Mouse (Mus musculus): Measurements from ENCODE around the gene Gli2.

Gli2 gene

DNA sequence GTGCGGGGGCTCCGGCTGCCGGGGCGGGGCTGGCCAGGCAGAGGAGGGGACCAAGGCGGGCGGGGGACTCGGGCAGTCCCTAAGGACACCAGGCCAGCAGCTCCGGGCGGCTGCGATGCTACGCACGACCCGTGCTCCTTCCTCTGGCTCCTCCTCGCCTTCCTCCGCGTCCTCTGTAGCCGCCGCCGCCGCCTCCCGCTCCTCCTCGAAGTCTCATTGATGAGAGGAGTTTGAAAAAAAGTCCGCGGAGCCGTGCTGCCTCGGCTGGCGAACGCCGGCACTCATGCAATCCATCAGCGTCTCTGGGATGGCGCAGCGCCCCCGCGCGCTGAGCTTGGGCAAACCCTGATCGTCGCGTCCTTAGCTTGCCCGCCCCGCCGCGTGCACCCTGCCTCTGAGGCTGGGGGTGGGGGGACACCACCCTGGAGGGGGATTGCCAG lies at the start of gene Gli2:
Gene Gli2, minus strand, starts transcription at position 218 of the 440 bp plus-strand sequence.
- no peak for DNase-seq (ENCODE audit: low read depth)

DNA sequence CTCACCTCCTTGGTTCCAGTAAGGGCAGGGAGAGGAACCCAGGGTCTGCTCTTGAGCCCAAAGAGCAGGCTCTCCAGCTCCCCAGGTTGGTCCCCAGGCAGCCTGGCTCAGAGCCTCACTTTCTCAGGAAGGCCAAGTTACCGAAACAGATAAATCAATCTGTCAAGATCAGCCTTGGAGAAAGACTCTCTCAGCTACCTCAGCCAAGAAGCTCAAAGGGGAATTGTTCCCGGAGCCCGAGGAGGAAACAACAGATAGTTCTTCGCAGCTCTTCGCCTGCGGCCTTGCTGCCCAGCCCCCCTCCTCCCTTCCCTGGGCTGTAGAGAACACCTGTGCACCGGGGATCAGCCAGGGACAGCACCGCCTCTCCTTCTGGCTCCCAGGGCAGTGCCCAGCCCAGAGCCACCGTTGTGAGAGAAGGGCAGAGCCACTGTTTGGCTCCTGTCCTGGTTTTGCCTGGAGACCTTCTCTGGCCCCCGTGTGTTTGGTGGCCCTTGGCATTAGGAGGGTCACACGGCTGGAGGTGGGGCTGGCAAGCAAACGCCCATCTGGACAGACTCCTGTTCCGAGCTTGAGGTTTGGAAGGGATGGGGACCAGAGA lies 44.6 kb upstream of the Gli2 start:
- no peak for DNase-seq (ENCODE audit: low read depth)

GRCm38 (mm10) chr1:119093739-119094138 lies 40.3 kb upstream of the Gli2 start:
- peak; percentile 18 for DNase-seq (ENCODE audit: low read depth)

GRCm38 (mm10) chr1:119089887-119090620 lies 36.6 kb upstream of the Gli2 start:
- DNase-seq (ENCODE audit: low read depth) = no peak

DNA sequence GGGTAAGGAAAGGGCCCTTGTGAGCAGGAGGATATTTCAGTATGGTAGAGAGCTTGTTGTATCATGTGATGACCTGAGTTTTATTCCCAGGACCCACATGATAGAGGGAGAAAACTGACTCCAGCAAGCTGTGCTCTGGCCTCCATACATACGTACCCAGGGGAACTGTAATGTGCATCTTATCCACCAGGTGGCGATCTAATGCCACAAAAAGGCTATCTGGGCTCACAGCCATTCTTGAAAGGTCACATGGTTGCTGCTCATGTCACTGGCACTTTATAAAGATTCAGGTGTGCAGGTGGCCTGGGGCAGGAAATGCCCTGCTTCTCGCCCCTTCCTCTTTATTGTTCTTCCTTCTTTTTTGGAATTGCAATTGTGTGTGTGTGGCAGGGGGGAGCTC lies 34.1 kb upstream of the Gli2 start:
- peak; percentile 64 for DNase-seq (ENCODE audit: low read depth)

GRCm38 (mm10) chr1:119085771-119086170 lies 32.4 kb upstream of the Gli2 start:
- DNase-seq (ENCODE audit: low read depth) = no peak

GRCm38 (mm10) chr1:119083468-119083921 lies 30.1 kb upstream of the Gli2 start:
- no peak for DNase-seq (ENCODE audit: low read depth)

DNA sequence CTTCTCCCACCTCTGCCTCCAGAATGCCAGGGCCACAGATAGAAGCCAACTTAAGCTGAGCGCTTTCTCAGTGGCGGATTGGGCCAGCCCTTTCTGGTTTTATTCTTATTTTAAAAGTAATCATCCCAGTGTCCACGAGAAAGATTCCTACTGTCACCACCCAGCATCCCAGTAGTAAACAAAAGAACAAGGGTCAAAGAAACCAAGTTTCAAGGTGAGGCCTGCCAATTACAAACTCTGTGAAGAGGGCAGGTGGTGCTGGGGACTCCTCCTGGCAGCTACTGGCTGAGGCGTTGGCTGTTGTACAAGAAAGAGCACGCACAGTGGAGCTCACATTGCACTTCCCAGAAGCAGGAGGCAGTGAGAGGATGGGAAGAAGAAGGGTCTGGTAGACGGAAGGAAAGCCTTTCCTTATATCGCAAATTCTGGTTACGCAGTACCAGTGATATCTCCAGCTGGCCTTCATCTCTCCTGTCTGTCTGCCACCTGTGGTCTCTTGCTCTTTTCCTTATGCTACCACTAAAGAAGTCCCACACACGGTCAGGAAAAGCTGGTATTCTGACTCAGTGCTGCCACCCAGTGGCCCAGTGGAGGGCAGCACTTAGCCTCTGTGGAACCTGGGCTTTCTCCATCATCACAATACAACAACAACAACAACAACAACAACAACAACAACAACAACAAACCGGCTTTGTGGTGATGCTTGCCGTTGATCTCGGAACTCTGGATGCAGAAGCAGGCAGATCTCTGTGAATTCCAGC lies 29.0 kb upstream of the Gli2 start:
- DNase-seq (ENCODE audit: low read depth) = peak; percentile 37

DNA sequence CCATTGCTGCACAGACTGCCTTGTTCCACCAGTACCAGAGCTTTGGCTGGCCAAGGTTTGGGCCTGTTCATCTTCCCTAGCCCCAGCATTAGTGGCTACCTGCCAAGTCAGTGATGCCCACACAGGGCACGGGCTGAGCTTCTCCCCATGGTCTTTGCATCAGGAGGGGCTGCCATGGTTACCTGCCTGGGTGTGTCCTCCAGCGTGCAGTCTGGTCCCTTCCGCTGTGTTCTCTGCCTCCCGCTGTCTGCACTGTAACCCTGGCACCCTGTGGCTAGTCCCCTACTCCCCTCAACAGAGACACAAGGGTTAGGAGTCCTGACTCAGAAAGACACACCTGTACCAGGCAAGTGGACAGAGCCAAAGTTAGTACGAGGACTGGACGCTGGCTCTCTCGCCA lies 24.5 kb upstream of the Gli2 start:
- DNase-seq (ENCODE audit: low read depth) = no peak

DNA sequence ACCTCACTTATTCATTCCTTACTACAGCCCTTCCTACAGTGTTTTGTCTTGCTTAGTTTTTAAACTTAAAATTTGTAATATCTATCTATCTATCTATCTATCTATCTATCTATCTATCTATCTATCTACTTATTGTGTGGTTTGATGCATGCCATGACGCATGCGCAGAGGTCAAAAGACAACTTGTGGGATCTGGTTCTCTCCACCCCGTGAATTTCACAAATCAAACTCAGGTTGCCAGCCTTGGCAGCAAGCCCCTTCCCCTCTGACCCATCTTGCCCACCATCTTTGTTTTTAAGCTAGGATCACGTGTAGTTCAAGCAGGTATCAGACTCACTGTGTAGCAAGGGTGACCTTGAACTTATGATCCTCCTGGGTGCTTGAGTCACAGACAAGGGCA lies 22.9 kb upstream of the Gli2 start:
- DNase-seq (ENCODE audit: low read depth) = no peak

DNA sequence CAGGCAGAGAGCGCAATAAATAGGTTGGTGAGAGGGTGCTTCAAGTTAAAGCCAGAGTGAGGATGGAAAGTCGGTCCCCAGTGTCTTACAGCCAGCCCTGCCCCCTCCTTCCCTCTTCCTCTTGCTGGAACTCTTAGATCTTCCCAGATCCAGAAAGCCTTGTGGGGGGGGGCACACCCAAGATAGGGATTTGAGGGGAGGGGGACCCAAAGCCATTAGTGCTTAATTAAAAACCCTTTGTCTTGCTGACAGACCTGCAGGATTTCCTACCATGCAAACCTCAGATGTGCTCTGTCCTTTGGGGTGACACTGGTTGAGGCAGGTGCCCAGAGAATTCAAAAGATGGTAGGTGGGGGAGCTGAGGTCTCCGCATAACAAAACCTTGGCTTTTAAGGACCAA lies 22.5 kb upstream of the Gli2 start:
- DNase-seq (ENCODE audit: low read depth) = no peak

DNA sequence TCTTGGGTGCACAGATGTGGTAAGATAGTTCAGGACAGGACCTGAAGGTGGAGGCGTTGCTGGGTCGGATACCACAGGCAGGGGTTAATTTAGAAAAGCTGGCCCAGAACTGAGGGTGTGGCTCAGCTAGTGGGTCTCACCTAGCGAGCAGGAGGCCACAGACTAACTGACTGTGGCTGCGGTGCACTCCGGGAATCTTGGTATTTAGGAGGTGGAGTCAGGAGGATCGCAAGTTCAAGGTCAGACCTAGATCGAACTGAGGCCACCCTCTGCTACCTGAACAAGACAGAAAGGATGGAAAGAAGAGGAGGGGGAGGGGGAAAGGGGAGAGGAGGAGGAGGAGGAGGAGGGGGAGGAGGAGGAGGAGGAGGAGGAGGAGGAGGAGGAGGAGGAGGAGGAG lies 22.1 kb upstream of the Gli2 start:
- DNase-seq (ENCODE audit: low read depth) = no peak

GRCm38 (mm10) chr1:119074910-119075309 lies 21.5 kb upstream of the Gli2 start:
- no peak for DNase-seq (ENCODE audit: low read depth)

GRCm38 (mm10) chr1:119073876-119074275 lies 20.5 kb upstream of the Gli2 start:
- no peak for DNase-seq (ENCODE audit: low read depth)

- no peak for DNase-seq (ENCODE audit: low read depth)
Measured at GRCm38 (mm10) chr1:119064892-119065671, 11.7 kb upstream of the Gli2 start.

- no peak for DNase-seq (ENCODE audit: low read depth)
Measured at GRCm38 (mm10) chr1:119056491-119056890, 3.1 kb upstream of the Gli2 start.

DNA sequence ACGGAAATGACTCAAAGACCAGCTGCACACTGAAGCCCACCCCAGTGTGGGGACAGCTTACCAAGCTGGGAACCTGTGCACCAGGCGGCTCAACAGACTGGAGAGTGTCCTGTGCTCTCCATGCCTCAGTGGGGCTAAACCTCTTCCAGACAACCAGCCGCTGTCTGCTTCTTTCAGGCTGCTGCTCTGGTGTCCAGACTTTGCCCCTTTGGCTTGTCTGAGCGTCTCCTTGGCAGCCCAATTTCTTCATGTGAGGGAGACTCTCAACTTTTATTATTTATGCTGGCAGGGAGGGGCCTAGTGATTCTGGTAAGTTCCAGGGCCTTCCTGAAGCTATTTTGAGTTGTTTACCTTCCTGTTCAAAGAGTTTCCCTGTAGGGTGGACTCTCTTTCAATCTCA lies 2.4 kb upstream of the Gli2 start:
- DNase-seq (ENCODE audit: low read depth) = no peak

DNA sequence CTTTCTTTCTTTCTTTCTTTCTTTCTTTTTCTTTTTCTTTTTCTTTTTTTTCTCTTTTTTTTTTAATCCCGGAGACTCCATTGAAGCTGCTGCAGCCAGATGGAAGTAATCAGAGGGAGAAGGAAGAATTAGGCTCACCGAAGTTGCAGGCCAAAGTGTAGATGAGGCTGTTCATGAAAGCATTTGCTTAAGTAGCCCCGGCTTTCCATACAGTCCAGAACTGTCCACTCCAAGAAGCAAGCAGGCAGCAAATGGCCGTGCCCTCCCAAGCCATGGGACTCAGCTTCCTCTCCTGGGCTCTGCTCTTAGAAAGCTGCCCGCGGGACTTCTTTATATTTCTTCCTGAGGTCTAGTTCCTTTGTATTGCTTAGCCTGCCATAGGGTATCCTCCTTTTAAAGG lies 1.0 kb upstream of the Gli2 start:
- no peak for DNase-seq (ENCODE audit: low read depth)

DNA sequence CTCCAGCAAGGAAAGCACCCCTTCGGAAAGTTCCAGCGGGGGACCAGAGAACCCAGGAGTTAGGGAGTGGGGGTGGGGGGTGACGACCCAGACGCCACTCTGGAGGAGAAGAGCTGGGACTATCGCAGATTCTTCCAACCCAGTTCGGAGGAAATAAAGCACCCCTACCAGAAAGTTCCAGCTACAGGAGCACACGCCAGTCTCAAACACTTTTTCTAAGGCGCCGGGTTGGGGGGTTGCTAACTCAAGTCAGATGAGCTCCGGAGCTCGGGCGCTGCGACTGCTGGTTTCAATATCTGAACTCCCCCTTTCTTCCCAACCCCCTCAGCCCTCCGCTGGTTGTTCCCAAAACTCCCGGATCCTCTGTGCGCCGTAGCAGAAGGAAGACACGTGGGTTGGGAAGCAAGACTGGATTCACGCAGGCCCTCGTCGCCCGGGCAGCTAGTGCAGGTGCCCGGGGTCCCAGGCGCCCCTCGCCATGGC lies 494 bp upstream of the Gli2 start:
- no peak for DNase-seq (ENCODE audit: low read depth)

DNA sequence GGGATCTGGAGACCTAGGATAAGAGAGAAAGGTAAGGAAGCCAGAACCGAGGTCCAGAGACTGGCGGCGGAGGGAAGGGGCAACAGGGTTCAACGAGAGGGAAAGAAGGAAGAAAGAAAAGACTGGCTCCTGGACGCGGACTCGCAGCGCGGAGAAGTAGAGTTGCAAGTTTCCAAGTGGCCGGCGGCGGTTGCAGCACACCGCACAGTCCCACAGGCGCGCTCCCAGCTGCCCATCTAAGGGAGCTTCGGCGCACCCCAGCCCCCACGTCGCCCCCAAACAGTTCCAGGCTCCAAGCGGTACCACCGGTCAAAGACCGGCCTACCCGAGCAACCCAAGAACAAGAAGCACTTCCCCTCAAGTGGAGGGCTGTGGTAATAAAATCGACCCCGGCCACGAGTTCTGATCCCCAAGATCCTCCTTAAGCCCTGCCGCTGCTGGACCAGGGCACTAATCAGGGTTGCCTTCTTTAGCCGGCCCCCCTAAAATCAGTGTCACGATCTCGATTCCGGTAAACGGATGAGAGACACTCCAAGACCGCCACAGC lies 715 bp downstream of the Gli2 start:
- DNase-seq (ENCODE audit: low read depth) = no peak

DNA sequence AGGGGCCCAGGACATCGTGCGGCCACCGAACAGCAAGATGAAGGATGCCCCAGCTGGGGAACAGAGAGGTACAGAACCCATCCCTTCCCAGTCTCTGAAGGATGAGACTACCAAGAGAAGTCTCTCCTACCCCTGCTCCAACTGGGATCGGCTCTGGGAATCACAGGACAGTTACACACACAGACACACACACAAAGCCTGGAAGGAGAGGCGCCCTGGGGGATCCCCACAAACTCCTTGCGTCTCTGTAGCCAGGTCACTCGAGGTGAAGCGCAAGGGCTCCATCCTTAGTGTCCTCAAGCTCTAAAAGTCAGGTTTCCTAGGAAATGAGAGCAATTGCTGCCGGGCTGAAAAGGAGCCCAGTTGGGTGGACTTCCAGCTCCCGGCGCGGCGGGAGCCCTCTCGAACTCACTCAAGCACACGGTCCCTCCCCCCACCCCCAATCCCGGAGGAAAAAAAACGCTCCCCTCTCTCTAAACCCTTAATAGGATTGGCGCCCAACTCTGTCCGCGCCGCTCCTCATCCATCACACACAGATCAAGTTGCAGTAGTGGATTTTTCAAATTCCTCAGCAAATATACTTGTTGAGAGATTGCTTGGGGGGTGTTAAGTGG lies 1.4 kb downstream of the Gli2 start:
- no peak for DNase-seq (ENCODE audit: low read depth)
